Mouse (Mus musculus): ENCODE results near the gene Vsir.

Vsir gene

GRCm38 (mm10) chr10:60346701-60347405, at the start of gene Vsir:
TSS of gene Vsir (plus strand) at chr10:60346851.
- peak; percentile 16 for DNase-seq

GRCm38 (mm10) chr10:60299636-60300035, 47.0 kb upstream of the Vsir start:
- no peak for DNase-seq

DNA sequence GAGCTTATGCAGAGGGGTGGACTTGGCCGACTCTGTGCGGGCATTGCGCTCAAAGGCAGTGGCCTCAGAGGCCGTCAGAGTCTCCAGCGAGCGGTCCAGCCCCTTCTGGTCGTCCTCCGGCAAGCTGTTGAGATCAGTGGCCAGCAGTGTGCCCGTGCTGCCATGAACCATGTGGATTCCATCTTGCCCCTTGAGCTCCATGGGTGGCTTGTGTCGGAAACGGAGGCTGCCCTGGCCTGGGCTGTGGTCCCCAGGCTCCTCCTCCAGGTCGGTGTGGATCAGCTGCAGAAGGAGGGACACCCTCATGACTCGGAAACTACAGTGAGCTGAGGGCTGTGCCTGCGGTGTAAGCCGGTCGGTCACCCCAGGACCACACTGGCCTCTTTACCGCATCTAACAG, 43.2 kb upstream of the Vsir start:
- DNase-seq = no peak

DNA sequence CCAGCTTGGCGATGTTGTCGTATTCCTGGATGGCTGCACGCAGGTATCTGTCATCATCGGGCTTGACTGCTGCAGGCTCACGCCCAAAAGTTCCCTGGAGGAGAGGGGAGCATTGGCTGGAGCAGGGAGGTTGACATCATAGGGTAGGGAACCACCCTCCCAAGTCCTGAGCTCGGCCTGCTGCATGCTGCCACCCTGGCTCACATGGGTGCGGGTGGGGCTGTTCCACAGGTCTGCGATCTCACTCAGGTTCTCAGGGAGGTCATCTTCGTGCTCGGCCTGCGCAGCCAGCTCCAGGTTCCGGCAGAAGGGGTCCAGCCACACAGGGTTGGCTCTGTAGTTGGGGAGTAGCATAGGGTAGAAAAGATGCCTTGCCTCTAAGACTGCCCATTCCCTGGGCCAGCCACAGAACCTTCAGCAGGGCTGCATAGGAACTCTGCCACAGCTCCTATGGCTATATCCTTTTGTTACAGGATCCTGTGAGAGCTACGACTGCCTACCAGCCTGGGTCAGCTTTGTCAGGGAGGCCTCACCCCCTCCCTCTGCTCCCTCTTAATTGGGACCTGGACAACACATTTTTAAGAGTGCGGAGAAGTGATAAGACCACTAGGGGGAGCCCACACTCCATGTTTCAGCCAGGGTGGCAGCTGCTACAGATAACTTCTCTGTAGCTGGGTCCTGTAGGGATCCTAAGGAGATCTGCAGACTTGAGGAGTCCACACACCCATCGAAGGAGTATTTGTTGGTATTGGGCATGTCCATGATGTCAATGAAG, 41.6 kb upstream of the Vsir start:
- DNase-seq = peak; percentile 67

- peak; percentile 57 for DNase-seq
Measured at GRCm38 (mm10) chr10:60310629-60311028, 36.0 kb upstream of the Vsir start.

DNA sequence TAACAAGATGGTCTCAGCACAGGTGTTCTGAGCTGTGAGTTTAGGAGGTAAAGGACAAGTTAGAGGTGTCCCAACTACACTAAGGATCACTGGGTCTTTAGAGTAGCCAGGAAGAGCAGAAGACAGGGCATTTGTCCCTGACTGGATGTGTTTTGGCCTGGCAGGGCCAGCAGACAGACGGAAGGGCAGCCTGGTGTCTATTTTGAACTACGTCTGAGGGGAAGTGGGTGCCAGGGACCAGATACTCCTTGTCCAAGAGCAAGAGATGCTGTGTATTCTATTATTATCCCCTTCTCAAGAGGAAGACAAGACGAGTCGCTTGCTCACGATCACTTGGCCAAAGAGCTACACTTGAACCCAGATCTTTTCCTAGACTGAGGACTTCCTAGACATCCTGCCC, 33.0 kb upstream of the Vsir start:
- no peak for DNase-seq

DNA sequence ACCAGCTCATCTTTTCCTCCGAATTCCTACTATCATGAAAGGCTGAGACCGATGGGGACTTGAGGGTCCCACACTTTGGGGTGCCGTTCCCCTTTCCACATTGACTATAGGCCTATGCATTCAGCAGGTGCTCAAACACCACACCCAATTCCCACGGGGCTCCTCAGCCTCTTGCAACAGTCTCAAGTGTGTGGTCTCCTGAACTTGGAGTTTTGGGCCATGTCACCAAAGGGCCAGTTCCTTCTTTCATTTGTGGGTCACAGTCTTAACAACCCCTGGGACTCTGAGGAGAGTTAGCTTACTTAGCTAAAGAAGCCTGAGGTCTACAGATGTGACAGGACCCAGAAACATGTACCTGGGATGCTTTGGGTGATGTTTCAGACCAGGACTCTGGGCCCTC, 30.5 kb upstream of the Vsir start:
- no peak for DNase-seq

- DNase-seq = no peak
Measured at GRCm38 (mm10) chr10:60328963-60329650, 17.5 kb upstream of the Vsir start.

DNA sequence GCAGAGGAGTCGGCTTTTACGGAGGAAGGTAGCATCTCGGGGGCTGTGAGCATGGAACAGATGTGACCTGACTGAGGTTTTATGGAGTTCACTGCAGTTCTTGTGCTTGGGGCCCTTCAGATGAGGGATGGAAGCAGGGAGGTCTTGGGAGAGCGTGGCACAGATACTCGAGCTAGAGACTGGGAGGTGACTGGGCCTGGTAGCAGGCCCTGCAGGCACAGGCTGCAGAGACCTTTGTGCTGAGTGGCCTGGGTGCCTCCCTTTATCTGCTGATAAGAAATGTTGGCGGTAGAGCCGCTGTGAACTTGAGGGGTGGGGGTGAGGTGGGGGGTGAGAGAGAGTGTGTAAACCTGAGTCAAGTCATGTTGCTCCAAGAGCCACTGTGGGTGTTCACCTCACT, 12.1 kb upstream of the Vsir start:
- no peak for DNase-seq

GRCm38 (mm10) chr10:60335021-60335420, 11.6 kb upstream of the Vsir start:
- DNase-seq = no peak

- DNase-seq = no peak
Measured at GRCm38 (mm10) chr10:60341528-60341927, 5.1 kb upstream of the Vsir start.

DNA sequence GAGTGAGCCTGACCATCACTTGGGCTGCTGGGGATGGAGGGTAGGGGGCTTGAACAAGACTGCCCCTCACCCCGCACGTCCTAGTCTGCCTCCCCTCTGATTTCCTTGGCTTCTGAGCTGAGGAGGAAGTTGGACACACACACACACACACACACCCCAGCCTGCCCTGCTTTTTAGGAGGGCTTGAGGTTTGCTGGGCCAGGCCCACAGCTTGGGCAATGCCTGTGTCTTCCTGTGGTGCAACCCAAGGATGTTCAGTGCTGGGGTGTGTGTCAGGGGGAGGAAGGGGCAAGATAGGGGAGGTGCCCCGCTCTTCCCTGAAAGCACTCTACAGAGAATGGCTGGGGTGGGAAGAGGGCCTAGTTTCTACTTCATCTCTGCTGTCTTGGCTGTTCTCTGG, 2.5 kb upstream of the Vsir start:
- no peak for DNase-seq

GRCm38 (mm10) chr10:60346056-60346455, 595 bp upstream of the Vsir start:
- no peak for DNase-seq

DNA sequence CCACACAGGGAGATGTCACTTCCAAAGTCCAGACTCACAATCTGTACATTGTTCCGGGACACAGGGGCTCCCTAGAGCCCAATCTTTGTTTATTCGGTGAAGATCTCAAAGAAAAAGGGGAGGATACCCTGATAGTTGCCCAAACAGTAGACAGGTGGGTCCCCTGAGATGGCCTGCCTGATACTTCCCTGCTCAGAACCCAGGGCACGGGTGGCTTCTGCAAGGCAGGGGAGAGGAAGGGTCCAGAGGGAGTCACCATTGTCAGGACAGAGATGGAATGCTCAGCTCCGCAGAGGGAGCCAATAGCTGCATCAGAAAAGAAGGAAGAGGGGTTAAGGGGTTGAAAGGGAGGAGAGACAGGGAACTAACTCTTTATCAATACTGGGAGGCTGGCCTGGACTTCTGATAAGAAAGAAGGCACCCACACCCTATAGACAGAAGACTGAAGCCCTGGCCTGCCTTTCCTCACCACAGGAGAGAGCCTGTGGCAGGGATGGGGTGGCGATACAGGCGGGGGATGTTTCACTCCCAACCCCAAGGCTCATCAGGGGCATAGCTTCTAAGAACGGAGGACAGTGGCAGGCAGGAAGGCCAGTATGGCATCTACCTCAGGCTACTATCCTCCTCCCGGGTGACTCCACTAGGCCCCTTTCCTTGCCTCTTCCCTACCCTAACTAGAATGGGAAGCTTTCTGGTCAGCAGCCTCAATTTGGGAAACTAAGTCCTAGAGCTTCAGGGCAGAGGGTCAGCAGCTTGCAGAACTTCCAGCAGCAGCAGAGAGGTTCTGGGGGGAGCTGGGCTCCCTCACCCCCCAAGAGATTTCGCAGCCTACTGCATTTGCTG, 1.3 kb downstream of the Vsir start:
- DNase-seq = no peak

DNA sequence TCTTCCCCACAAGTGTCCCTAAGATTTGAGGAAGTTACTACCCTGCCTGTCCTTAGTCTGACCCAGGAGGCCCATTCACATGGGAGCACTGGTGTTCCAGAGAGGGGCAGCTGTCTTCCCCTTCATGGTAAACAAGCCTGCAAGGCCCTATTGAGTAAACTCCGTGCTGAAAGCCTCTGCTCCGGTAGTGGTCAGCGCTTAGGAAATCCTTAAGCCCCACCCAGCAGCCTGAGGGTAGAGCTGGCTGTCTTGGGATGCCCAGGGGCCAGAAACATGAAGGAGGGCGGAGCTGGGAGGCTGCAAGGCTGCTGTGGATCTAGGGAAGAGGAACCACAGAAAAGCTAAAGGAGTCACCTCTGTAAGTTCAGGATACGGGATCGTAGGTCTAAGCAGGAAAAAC, 2.4 kb downstream of the Vsir start:
- DNase-seq = no peak

GRCm38 (mm10) chr10:60349644-60350043, 3.0 kb downstream of the Vsir start:
- no peak for DNase-seq

DNA sequence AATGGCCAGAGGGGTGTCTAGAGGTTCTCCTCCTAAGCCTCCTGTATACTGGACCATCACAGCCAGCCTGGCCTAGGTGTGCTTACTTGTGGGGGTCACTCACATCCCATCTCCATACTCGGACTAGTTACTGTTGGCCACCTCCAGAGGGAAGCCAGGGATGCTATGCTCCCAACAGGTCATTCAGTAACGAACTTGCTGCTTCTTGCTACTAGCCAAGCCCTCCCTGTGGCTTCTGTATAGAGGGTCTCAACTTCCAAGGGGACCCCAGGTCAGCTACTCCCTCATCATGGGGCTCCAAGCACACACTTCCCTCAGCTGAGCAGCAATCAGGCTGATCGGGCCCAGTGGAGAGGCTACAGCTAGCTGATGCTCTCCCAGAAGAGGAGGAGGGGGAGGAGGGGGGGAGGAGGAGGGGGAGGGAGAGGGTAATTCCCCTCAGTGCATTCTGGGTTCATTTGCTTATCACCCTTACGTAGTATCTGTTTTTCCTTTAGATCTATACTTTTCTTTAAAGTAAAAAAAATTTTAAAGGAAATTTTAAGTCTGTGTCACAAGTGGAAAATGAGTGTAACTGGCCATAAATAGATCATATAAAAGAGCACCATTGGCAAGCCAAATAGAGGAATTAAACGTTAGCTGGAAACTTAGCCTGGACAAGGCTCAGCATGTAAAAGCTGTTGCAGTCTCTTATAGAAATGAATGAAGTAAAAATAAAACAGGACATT, 3.6 kb downstream of the Vsir start:
- no peak for DNase-seq

DNA sequence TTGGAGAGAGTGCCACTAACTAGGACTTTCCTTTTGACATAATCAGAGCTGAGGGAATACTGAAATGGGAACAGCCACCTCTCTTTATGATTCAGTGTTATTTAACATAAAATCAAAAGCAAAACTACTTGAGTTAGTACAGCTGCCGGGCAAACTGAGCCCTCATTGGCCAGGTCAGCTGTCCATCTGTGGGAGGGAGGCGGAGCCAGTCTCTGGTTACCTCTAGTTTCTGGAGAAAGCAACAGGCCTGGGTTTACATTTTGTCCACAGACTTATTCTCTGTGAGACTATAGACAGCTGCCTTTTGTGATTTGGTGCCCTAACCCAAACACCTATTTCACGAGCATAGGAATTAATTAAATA, 4.1 kb downstream of the Vsir start:
- no peak for DNase-seq

DNA sequence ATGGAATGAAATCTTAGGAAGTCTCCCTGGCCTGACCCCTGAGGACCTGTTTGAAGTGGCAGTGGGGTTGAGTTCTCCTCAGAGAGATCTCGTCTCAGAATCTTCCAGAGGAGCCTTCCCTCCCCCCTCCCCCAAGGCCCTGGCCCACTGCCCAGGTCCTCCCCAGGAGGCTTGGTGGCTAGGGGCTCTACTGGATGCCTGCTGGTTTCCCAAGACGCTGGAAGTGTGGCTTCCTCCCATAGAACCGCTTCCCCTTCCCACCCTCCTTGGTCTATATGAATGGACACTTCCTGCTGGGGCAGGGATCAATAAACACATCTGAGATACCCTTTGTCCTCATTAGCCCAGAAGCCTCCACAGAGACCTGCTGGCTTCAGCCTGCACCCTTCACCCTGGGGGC, 4.6 kb downstream of the Vsir start:
- no peak for DNase-seq

DNA sequence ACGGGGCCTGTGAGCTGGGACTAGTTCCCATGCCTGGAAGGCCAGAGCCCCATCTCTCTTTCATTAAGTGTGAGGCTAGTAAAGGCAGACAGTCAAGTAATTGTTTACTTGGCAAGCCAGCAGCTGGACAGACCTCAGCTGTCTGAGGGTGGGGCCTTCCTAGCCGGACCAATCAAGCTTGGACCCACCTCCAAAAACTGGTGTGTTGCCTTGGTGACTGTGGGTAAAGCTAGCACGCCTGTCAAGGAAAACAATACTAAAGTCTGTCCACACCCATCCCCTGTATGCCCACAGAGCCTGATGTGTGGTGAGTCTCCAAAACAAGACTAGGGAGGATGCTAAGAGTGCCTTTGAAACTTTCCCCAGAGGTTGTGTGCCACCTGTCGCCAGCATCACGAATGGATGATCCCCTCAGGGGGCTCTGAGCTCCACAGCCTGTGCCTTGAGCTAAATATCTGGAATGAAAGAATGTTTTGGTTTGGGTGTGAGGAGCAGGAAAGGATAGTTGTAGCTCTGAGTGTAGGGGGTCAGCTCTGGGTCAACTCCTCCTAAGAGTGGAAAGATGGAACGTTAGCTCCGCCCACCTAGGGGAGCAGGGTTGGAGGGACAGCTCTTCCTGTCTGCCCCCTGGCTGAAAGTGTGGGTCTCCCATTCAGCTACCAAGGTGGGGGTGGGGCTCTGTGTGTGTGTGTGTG, 5.3 kb downstream of the Vsir start:
- DNase-seq = no peak

DNA sequence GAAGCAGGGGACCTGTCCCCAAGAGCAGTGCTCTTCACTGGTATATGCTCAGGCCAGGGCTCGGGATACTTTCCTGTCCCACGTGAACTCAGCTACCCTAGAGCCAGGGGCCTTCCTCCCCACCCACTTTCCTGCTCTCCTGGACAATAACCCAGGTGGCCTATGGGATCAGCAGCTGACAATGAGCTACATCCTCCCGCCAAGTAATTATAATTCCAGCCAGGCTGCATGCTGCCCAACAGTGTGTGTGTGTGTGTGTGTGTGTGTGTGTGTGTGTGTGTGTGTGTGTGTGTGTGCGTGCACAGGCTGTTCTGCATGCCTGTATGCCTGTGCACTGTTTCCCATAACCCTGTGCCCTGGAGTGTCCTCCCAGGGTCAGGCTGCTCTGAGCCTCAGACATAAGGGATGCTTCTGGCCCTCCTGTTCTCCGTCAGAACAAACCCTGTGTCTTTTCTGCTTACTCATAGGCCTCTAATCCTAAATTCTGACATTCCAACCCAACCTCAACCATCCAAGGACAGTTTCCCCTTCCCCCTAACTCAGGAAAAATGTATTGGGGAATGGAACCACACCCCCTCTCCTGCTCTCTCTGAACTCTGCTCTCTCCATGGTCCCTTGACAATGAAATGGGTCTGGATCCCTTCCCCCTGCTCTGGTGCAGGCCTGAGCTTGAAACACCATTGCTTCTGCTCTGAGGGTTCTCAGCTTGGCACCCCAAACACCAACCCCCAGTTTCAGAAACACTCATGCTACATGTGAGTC, 6.8 kb downstream of the Vsir start:
- DNase-seq = no peak
